Mouse (Mus musculus): ENCODE results near the gene Smc6.

Gene Smc6

DNA sequence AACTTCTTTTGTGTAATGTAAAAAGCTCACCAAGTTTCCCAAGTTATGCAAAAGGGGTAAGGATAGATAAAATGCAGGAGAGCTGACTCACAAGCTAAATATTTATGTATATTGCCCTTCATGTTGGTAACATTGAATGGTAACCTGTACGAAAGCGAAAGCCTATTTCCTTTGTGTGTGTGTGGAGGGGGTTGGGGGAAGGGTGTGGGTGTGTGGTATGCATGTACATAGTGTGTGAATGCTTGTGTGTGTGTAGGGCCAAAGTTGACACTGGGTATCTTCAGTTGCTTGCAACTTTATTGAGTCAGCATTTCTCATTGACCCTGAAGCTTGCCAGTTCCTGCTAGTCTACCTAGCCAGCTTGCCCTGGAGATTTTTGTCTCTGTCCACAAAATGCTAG is 15.9 kb downstream of the Smc6 start:
- no peak for DNase-seq (ENCODE audit: inconsistent ontology term)

GRCm38 (mm10) chr12:11286382-11286781 is 20.7 kb downstream of the Smc6 start:
- DNase-seq (ENCODE audit: inconsistent ontology term): no peak

DNA sequence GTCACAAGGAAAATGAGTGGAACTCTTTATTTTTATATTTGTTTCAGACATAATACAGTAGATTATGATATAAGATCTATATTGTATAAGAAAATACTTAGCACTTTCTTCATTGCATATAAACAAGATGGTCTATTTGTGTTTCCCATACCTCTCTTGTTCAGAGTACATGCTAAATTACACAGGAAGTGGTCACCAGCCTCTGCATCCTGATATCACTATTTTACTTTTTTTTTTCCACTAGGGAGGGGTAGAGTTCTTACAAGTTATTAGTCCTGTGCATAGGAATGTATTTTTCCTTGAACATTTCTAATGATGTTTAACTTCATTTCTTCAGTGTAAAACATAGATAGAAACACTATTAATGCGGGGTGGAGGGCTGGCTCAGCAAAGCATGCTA is 35.2 kb downstream of the Smc6 start:
- DNase-seq (ENCODE audit: inconsistent ontology term): no peak

DNA sequence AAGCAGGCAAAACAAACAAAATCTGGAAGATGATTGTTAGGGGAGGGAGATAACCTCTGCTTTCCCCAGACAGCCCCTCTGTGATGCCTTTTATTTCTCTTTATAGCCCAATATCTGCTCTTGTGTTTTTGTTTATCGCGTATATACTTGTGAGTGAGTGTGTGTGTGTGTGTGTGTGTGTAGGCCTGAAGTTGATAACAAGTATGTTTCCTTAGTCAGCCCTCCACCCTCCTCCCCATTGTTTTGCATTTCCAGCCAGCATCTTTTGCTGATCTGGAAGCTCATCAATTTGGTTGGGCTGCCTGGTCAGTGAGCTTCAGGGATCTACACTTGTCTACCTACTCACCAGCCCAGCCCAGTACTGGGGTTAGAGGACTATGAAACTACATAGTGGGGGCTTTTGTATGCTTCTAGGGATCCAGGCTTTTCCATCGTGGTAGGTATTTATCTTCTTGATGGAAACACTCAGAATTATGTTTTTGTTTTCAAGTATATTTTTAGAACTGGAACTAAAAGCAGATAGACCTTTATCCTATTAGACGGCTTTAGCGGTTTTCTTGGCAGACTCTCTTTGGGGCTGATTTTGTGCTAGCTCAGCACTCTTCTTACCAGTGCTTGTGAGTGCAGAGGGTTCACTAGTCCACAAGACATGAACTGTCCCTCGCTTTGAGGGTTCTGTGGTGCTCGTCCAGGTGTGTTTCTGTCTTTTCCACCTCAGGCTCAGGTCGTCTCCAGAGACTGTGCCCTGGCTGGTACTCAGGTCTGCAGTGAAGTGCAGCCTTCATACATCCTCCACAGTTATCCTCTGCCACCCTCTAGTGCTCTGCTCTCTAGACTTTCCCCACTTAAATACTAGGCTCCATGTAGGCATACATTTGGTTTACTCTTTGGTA is 41.3 kb downstream of the Smc6 start:
- DNase-seq (ENCODE audit: inconsistent ontology term): no peak

DNA sequence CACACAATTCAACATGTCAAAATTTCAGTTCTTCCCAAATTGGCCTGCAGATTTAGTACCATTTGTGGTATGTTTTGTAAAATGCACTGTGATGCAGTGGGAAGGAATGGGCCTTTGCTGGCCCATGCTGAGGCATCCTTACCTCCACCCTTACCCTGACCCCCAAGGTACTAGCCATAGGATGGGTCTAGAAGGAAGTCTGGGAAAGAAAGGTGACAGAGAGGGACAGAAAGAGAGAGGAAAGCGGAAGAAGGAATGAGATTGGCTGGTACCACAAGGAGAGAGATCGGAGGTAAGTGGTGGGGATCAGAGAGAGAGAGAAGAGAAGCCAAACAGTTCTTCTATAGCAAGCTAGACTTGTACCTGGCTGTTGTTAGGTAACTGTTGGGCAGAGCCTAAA is 45.4 kb downstream of the Smc6 start:
- no peak for DNase-seq (ENCODE audit: inconsistent ontology term)

- DNase-seq (ENCODE audit: inconsistent ontology term): no peak
These were observed 48.2 kb downstream of the Smc6 start for GRCm38 (mm10) chr12:11313840-11314239.

- peak; percentile 87 for DNase-seq (ENCODE audit: inconsistent ontology term)
These were observed 52.0 kb downstream of the Smc6 start for GRCm38 (mm10) chr12:11317671-11318070.

DNA sequence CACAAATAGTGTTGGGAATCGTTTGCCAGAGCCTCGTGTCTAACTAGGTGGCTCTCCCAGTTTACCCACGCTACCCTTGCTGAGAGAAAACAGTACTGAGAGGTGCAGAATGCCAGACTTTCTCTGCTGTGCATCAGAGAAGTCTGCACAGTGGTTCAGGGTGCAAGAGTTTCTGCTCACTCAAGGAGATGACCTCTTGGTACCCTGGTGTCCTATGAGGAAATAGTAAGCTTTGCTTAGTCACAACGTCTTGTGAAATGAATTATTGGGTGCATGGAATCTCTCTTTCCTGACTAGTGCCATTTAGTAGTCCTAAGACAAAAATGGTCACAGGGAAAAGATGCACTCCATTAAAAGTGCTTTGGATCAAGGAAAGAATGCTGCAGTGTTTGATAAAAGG is 58.8 kb downstream of the Smc6 start:
- DNase-seq (ENCODE audit: inconsistent ontology term): no peak

DNA sequence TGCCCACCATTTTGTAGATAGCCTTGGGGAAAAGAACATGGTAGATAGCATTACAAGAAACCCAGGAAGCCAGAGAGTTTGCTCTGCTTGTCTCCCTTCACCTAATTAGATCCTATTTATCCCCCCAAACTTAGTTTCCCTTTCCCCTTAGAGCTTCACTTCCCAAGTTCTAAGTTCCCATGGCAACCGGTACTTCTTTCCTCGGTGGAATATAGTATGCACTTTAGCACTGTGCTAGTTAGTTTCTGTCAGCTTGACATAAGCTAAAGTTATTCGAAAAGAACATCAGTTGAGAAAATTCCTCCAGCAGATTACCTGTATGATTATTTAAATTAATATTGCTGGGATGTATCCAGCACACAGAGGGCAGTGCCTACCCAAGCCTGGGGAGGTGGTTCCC is 60.8 kb downstream of the Smc6 start:
- no peak for DNase-seq (ENCODE audit: inconsistent ontology term)

DNA sequence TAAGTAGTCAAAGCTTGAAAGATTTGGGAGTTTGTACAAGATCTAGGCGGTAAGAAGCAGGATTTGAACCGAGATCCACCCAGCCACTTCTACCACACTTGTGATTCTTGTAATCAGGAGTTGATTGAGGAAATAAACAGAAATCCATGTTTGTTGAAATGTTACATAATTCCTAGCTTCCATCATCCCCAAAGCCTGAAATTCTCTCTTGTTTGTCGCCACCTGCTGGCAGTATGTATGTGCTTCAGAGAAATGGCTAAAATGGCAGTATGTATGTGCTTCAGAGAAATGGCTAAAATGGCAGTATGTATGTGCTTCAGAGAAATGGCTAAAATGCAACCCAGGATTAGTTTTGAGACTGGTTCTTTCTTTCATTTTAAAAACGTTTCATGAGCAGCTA is 71.2 kb downstream of the Smc6 start:
- peak; percentile 53 for DNase-seq (ENCODE audit: inconsistent ontology term)

GRCm38 (mm10) chr12:11338251-11338650 is 72.6 kb downstream of the Smc6 start:
- DNase-seq (ENCODE audit: inconsistent ontology term): no peak

GRCm38 (mm10) chr12:11342020-11342600 is 76.4 kb downstream of the Smc6 start:
- DNase-seq (ENCODE audit: inconsistent ontology term): no peak

DNA sequence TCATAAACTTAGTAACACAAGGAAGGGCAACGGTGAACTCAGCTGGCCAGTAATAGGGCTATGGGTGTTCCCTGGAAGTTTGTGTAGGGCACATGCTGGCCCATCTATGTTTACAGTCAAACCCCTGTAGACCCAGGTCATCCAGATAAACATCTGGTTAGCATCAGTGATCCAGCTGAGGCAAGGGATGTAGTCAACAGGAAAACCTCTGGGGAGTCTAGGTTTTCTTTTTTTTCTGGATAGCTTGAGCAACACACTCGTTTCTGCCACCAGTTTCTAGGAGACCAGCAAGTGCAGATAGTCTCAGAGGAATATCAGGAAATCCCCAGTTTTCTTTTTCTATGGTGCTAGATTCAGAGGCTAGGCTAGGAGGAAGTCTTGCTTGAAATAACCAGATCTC is 80.3 kb downstream of the Smc6 start:
- DNase-seq (ENCODE audit: inconsistent ontology term): no peak

DNA sequence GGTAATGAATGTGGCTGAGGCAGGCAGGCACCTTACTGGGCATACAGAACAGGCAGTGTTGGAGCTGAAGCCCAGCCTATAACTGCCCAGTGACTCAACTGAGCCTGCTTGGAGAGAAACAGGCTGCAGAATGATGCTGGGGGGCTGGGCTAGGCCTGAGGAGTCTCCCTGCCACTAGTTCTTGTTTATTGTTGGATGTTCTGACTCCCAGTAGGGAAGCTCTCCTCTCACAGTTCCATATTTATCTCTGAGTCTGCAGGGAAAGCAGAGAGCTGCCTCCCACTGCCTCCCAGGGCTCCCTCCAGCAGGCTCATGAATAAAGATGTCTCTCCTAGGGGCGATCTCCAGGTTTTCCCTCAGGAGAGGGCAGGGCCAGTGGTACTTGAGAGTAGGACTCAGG is 82.7 kb downstream of the Smc6 start:
- no peak for DNase-seq (ENCODE audit: inconsistent ontology term)

GRCm38 (mm10) chr12:11349870-11350269 is 84.2 kb downstream of the Smc6 start:
- no peak for DNase-seq (ENCODE audit: inconsistent ontology term)

GRCm38 (mm10) chr12:11350895-11351294 is 85.2 kb downstream of the Smc6 start:
- DNase-seq (ENCODE audit: inconsistent ontology term): peak; percentile 52

DNA sequence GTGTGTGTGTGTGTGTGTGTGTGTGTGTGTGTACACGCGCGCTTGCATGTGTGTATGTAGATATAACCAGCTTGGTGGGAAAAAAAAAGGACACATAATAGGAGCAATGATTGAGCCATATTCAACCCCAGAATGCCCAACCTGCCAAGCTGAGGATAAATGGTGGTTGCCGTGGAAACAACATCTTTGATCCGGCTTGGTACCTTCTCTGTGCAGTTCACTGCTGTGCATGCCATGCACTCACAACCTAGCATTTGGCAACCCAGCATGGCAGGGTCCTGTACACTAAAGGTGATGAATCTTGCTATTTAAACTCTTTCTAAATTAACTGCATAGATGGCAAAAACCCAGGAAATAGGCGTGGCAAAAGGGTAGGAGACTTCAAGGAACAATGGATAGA is 96.7 kb downstream of the Smc6 start:
- no peak for DNase-seq (ENCODE audit: inconsistent ontology term)

GRCm38 (mm10) chr12:11364870-11365269 is 99.2 kb downstream of the Smc6 start:
- DNase-seq (ENCODE audit: inconsistent ontology term): no peak

- no peak for DNase-seq (ENCODE audit: inconsistent ontology term)
These were observed 101.5 kb downstream of the Smc6 start for GRCm38 (mm10) chr12:11367099-11367765.
